Mouse (Mus musculus): ENCODE measurements around the gene Abcg2. TPM values are rescaled to one million over a fixed set of nuclear protein-coding genes. Genes with fewer than 3 reads are reported as not detected.
"Not testable (repeated sequence)": the region's sequence is repeated elsewhere in the genome, so short reads cannot be mapped to it uniquely, and the experiment has no call there.

The Abcg2 gene
- polyA plus RNA-seq, 1 experiment from 2014 or later: 34.3 TPM

- H3K27ac ChIP-seq; H3K27me3 ChIP-seq; H3K4me1 ChIP-seq; H3K4me3 ChIP-seq (replicated peaks); H3K4me2 ChIP-seq; H3K9ac ChIP-seq; H3K36me3 ChIP-seq (replicated peaks); H3K9me3 ChIP-seq: not testable (repeated sequence)
- peak; percentile 62 for ATAC-seq (ENCODE audit: low FRiP score)
- 77% methylated on average over 3 of the region's 3 CpGs for WGBS
Measured at GRCm38 (mm10) chr6:58603485-58604090, 19.3 kb downstream of the Abcg2 start.

GRCm38 (mm10) chr6:58606642-58607041, 22.3 kb downstream of the Abcg2 start:
- no peaks in the 10 kb centered on the region for H3K36me3 ChIP-seq (replicated peaks)
- H3K9ac ChIP-seq: no peak overlapping the region
- H3K27ac ChIP-seq: no peak overlapping the region
- ATAC-seq (ENCODE audit: low FRiP score): no peak
- H3K4me3 ChIP-seq (replicated peaks): no peak overlapping the region
- H3K4me1 ChIP-seq: no peaks in the 10 kb centered on the region
- 85% methylated on average over 4 of the region's 4 CpGs for WGBS
- no peaks in the 10 kb centered on the region for H3K27me3 ChIP-seq
- no peak overlapping the region for H3K4me2 ChIP-seq
- 0 out of 2 replicates have a peak, but pooled peaks cover 6% of the 10 kb centered on the region for H3K9me3 ChIP-seq

- Histone ChIP-seq H3K27ac (no peak overlapping the region), H3K9me3 (0 out of 2 replicates have a peak, but pooled peaks cover 6% of the 10 kb centered on the region), H3K4me3 (replicated peaks) (no peak overlapping the region), H3K9ac (no peak overlapping the region), H3K27me3 (no peaks in the 10 kb centered on the region), H3K4me2 (no peak overlapping the region), H3K36me3 (replicated peaks) (no peaks in the 10 kb centered on the region), H3K4me1 (no peaks in the 10 kb centered on the region)
- peak; percentile 44; the same call in 1 of the 2 replicates for ATAC-seq (ENCODE audit: low FRiP score)
- WGBS: 77% methylated on average over 2 of the region's 2 CpGs
Measured at GRCm38 (mm10) chr6:58608422-58608821, 24.1 kb downstream of the Abcg2 start.

GRCm38 (mm10) chr6:58609919-58610759, 25.8 kb downstream of the Abcg2 start:
- H3K9ac ChIP-seq: no peak overlapping the region
- no peaks in the 10 kb centered on the region for H3K27me3 ChIP-seq
- ATAC-seq (ENCODE audit: low FRiP score): 0 out of 2 replicates have a peak, but pooled peaks have one; percentile 18
- WGBS: 85% methylated on average over 6 of the region's 6 CpGs
- no peak overlapping the region for H3K4me3 ChIP-seq (replicated peaks)
- H3K4me2 ChIP-seq: no peak overlapping the region
- H3K4me1 ChIP-seq: no peaks in the 10 kb centered on the region
- H3K36me3 ChIP-seq (replicated peaks): no peaks in the 10 kb centered on the region
- H3K27ac ChIP-seq: no peak overlapping the region
- 0 out of 2 replicates have a peak, but pooled peaks cover 6% of the 10 kb centered on the region for H3K9me3 ChIP-seq

- H3K9me3 ChIP-seq: 0 out of 2 replicates have a peak, but pooled peaks cover 6% of the 10 kb centered on the region
- no peaks in the 10 kb centered on the region for H3K36me3 ChIP-seq (replicated peaks)
- H3K4me2 ChIP-seq: no peak overlapping the region
- H3K27me3 ChIP-seq: no peaks in the 10 kb centered on the region
- no peaks in the 10 kb centered on the region for H3K4me1 ChIP-seq
- WGBS: 70% methylated on average over 4 of the region's 4 CpGs
- H3K9ac ChIP-seq: no peak overlapping the region
- H3K4me3 ChIP-seq (replicated peaks): no peak overlapping the region
- peak; percentile 83 for ATAC-seq (ENCODE audit: low FRiP score)
- no peak overlapping the region for H3K27ac ChIP-seq
Measured at GRCm38 (mm10) chr6:58610760-58611654, 26.7 kb downstream of the Abcg2 start.

GRCm38 (mm10) chr6:58624126-58624525, 39.8 kb downstream of the Abcg2 start:
- H3K9me3 ChIP-seq: no peaks in the 10 kb centered on the region
- no peak for ATAC-seq (ENCODE audit: low FRiP score)
- WGBS: 89% methylated on average over 5 of the region's 5 CpGs

GRCm38 (mm10) chr6:58629238-58629637, 44.9 kb downstream of the Abcg2 start:
- ATAC-seq (ENCODE audit: low FRiP score): no peak

More at GRCm38 (mm10) chr6:58624126-58624525, 39.8 kb downstream of the Abcg2 start:
- Histone ChIP-seq H3K4me2 (no peak overlapping the region), H3K9ac (no peak overlapping the region), H3K27ac (no peak overlapping the region), H3K4me3 (replicated peaks) (no peak overlapping the region), H3K4me1 (no peaks in the 10 kb centered on the region), H3K27me3 (no peaks in the 10 kb centered on the region), H3K36me3 (replicated peaks) (no peaks in the 10 kb centered on the region)

GRCm38 (mm10) chr6:58632419-58632818, 48.1 kb downstream of the Abcg2 start:
- no peaks in the 10 kb centered on the region for H3K27me3 ChIP-seq
- no peaks in the 10 kb centered on the region for H3K4me1 ChIP-seq
- no peak overlapping the region for H3K4me3 ChIP-seq (replicated peaks)
- H3K9me3 ChIP-seq: no peaks in the 10 kb centered on the region
- H3K36me3 ChIP-seq (replicated peaks): no peaks in the 10 kb centered on the region
- WGBS: 73% methylated on average over 3 of the region's 3 CpGs
- H3K9ac ChIP-seq: no peak overlapping the region
- H3K4me2 ChIP-seq: no peak overlapping the region
- H3K27ac ChIP-seq: no peak overlapping the region
- ATAC-seq (ENCODE audit: low FRiP score): no peak

More at GRCm38 (mm10) chr6:58629238-58629637, 44.9 kb downstream of the Abcg2 start:
- no peak overlapping the region for H3K4me3 ChIP-seq (replicated peaks)
- no peaks in the 10 kb centered on the region for H3K4me1 ChIP-seq
- no peaks in the 10 kb centered on the region for H3K27me3 ChIP-seq
- no peaks in the 10 kb centered on the region for H3K36me3 ChIP-seq (replicated peaks)
- no peak overlapping the region for H3K9ac ChIP-seq
- no peak overlapping the region for H3K4me2 ChIP-seq
- no peak overlapping the region for H3K27ac ChIP-seq
- no peaks in the 10 kb centered on the region for H3K9me3 ChIP-seq
- 82% methylated on average over 2 of the region's 2 CpGs for WGBS

- no peaks in the 10 kb centered on the region for H3K36me3 ChIP-seq (replicated peaks)
- H3K4me1 ChIP-seq: no peaks in the 10 kb centered on the region
- H3K27ac ChIP-seq: no peak overlapping the region
- no peak overlapping the region for H3K4me3 ChIP-seq (replicated peaks)
- no peak overlapping the region for H3K9ac ChIP-seq
- H3K9me3 ChIP-seq: no peaks in the 10 kb centered on the region
- 84% methylated on average over 4 of the region's 4 CpGs for WGBS
- no peak overlapping the region for H3K4me2 ChIP-seq
- H3K27me3 ChIP-seq: no peaks in the 10 kb centered on the region
- ATAC-seq (ENCODE audit: low FRiP score): no peak
Measured at GRCm38 (mm10) chr6:58633731-58634130, 49.4 kb downstream of the Abcg2 start.

- Histone ChIP-seq H3K27ac (no peak overlapping the region), H3K4me1 (0 out of 2 replicates have a peak, but pooled peaks cover 3% of the 10 kb centered on the region), H3K36me3 (replicated peaks) (no peaks in the 10 kb centered on the region), H3K9me3 (no peaks in the 10 kb centered on the region), H3K4me2 (no peak overlapping the region), H3K27me3 (no peaks in the 10 kb centered on the region), H3K4me3 (replicated peaks) (no peak overlapping the region), H3K9ac (no peak overlapping the region)
- no peak for ATAC-seq (ENCODE audit: low FRiP score)
Measured at GRCm38 (mm10) chr6:58638566-58638965, 54.2 kb downstream of the Abcg2 start.

- Histone ChIP-seq H3K9me3 (no peaks in the 10 kb centered on the region), H3K4me2 (no peak overlapping the region)
- no peak for ATAC-seq (ENCODE audit: low FRiP score)
Measured at GRCm38 (mm10) chr6:58639391-58639790, 55.1 kb downstream of the Abcg2 start.

More at GRCm38 (mm10) chr6:58639391-58639790, 55.1 kb downstream of the Abcg2 start:
- H3K36me3 ChIP-seq (replicated peaks): no peaks in the 10 kb centered on the region
- H3K4me3 ChIP-seq (replicated peaks): no peak overlapping the region
- no peak overlapping the region for H3K9ac ChIP-seq
- H3K4me1 ChIP-seq: 0 out of 2 replicates have a peak, but pooled peaks cover 3% of the 10 kb centered on the region
- WGBS: 77% methylated on average over 2 of the region's 2 CpGs
- H3K27ac ChIP-seq: no peak overlapping the region
- H3K27me3 ChIP-seq: no peaks in the 10 kb centered on the region

Measured in forebrain, embryonic 12.5 days (tissue).